Mouse (Mus musculus) R1 (cell line): ENCODE results near the gene Rnf225.
"Not testable (repeated sequence)": the region's sequence is repeated elsewhere in the genome, so short reads cannot be mapped to it uniquely, and the experiment has no call there.

Experiments
- DNase-seq: peaks from one replicate; pipeline ENCODE4 v3.0.0-alpha.2; 2018; ENCODE audit warnings: low read depth, low spot score

Rnf225 gene

GRCm38 (mm10) chr7:12927693-12928589 lies 725 bp downstream of the Rnf225 start:
- peak; percentile 59 for DNase-seq

GRCm38 (mm10) chr7:12933615-12934140 lies 6.5 kb downstream of the Rnf225 start:
- DNase-seq: no peak

GRCm38 (mm10) chr7:12934808-12935207 lies 7.6 kb downstream of the Rnf225 start:
- no peak for DNase-seq

DNA sequence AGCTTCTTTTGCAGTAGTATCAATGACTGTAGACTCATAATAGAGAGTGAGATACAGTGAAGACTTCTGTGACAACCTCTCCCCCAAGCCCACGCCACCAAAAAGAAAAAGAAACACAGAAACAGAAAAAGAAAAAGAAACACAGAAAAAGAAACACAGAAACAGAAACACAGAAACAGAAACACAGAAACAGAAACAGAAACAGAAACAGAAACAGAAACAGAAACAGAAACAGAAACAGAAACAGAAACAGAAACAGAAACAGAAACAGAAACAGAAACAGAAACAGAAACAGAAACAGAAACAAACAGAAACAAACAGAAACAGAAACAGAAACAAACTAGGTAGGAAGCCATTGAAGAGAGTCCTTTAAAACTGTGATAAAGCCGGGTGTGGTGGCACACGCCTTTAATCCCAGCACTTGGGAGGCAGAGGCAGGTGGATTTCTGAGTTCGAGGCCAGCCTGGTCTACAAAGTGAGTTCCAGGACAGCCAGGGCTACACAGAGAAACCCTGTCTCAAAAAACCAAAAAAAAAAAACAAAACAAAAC lies 10.1 kb downstream of the Rnf225 start:
- DNase-seq: not testable (repeated sequence)

DNA sequence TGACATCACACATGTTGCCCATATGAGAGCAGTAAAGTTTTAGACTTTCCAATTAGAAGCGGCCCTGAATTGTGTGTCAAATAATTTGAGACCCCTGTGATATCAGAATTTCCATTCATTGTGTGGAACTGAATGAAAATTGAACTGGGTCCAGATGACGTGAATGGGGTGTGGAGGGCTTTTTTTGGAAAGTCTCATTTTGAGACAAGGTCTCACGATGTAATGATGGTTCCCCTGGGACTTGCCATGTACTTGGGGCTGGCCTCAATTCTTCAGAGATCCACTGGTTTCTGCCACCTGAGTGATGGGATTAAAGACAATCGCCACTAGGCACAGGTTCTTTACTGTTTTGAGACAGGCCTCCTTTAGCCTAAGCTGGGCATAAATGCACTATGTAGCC lies 13.4 kb downstream of the Rnf225 start:
- DNase-seq: no peak

DNA sequence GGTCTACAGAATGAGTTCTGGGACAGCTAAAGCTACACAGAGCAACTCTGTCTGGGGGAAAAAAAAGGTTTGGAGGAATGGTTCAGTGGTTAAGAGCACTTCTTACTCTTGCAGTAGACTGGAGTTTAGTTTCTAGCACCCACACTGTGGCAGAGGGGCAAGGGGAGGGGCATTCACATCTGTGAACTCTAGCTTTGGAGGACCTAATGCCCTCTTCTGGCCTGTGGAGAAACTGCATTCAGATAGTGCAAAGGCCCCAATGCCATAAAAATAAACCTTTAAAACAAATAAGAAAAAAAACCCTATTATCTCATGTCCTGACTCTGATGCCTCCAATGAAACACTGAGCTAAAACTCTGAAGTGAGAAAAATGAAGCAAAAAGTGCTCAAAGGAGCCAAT lies 16.3 kb downstream of the Rnf225 start:
- peak; percentile 78 for DNase-seq

GRCm38 (mm10) chr7:12949032-12949871 lies 22.0 kb downstream of the Rnf225 start:
- peak; percentile 100 for DNase-seq

GRCm38 (mm10) chr7:12949872-12950229 lies 22.6 kb downstream of the Rnf225 start:
- no peak for DNase-seq

- no peak for DNase-seq
These were observed 27.7 kb downstream of the Rnf225 start for GRCm38 (mm10) chr7:12954896-12955295.

GRCm38 (mm10) chr7:12957511-12957910 lies 30.3 kb downstream of the Rnf225 start:
- DNase-seq: no peak

- no peak for DNase-seq
These were observed 31.7 kb downstream of the Rnf225 start for GRCm38 (mm10) chr7:12958948-12959347.

GRCm38 (mm10) chr7:12959718-12960117 lies 32.5 kb downstream of the Rnf225 start:
- peak; percentile 79 for DNase-seq

GRCm38 (mm10) chr7:12961511-12962141 lies 34.4 kb downstream of the Rnf225 start:
- peak; percentile 85 for DNase-seq

GRCm38 (mm10) chr7:12965678-12966091 lies 38.5 kb downstream of the Rnf225 start, which contains the start of gene Zfp324:
Gene Zfp324, plus strand, starts transcription at chr7:12965838.
- peak; percentile 96 for DNase-seq

- DNase-seq: peak; percentile 69
These were observed 39.1 kb downstream of the Rnf225 start for GRCm38 (mm10) chr7:12966104-12966845.

DNA sequence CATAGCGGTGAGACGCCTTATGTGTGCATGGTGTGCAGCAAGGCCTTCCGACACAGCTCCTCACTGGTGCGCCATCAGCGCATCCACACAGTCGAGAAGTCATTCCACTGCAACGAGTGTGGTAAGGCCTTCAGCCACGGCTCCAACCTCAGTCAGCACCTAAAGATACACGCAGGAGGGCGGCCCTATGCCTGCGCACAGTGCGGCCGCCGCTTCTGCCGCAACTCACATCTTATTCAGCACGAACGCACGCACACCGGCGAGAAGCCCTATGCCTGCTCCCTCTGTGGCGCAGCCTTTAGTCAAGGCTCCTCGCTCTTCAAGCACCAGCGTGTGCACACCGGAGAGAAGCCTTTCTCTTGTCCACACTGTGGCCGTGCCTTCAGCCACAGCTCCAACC lies 43.7 kb downstream of the Rnf225 start:
- peak; percentile 67 for DNase-seq

- DNase-seq: peak; percentile 99
These were observed 50.6 kb downstream of the Rnf225 start, which contains the start of gene Zfp446 for GRCm38 (mm10) chr7:12977682-12978389. Gene Zfp446, plus strand, starts transcription at chr7:12977848.

DNA sequence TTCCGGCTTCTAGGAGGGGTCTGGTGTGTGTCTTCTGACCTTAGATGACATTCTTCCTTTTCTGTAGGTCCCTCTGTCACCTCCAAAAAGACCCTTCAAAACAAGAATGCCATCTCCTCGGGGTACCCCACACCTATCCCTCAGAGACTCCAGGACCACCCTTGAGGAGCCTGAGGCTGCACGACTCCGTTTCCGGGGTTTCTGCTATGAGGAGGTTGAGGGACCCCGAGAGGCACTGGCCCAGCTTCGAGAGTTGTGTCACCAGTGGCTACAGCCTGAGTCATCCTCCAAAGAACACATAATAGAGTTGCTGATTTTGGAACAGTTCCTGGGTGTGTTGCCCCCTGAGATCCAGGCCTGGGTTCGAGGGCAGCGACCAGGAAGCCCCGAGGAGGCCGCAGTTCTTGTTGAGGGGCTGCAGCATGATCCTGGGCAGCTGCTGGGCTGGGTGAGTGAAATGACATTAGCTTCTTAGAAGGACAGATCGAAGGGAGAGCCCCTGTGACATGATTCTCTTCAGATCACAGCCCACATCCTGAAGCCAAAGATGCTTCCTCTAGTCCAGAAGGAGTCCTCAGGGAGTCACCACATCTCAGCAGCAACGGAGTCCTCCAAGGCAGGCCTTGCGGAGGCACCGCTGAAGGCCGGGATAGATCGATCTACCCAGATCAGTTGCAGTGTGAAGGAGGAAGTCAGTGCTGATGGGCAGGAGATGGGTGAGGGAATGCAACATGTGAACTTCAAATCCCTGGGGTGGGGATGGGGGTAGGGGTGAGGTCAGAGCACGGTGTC lies 51.9 kb downstream of the Rnf225 start:
- DNase-seq: no peak

DNA sequence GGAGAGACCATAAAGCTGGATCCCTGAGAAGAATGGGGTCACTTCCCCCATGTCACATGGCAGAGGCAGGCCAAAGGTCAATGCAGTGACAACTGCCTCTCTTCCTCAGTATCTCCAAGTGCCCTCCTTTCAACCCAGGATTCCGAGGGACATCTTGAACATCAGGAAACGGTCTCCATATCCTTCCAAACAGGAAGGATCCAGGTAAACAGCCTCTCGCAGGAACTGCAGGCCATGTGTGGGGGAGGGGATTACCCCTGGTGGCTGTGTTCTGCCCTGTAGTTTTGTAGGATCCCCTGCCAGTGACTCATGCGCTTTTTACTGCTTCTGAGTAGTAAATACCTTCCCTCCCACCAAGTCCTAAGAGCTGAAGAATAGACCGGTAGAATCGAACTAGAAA lies 52.6 kb downstream of the Rnf225 start:
- peak; percentile 75 for DNase-seq
